Mouse (Mus musculus): ENCODE results near the gene Cgnl1.

DNA sequence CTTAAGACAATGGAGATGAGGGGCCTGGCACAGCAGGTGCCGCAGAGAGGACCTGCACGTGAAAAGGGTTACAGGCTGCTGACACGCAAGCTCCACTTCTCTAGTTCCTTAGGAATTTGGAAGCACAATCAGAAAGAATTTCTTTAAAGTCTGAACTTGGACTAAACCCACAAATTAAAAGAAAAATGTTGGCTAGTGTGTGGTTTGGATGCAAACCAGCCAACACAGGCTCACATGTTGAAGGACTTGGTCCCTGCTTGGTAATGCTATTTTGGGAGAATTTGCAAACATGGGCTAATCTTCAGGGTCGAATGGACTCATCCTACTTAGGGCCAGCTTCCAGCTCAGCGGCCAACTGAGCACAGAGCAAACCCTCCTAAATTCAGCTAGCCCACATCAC is 26.8 kb upstream of the Cgnl1 start:
- no peak for TF ChIP-seq POLR2A (IDR thresholded peaks at IDR 0.05; ENCODE audit: control insufficient read depth, extremely low read depth, insufficient read depth, low read length, poor library complexity)
- TF ChIP-seq CTCF (IDR thresholded peaks at IDR 0.05; ENCODE audit: borderline replicate concordance, control insufficient read depth, extremely low read depth, insufficient read depth, low read length, poor library complexity) = no peak

Data from thymus, adult 2 months (tissue).